Mouse (Mus musculus) ES-CJ7 (cell line): ENCODE data around the gene Prx.

Source experiments
- DNase-seq: peaks from one replicate; pipeline ENCODE4 v3.0.0; 2011; ENCODE audit warnings: low read depth, low spot score

Prx gene

GRCm38 (mm10) chr7:27483860-27484259 lies 15.3 kb upstream of the Prx start:
- DNase-seq = peak; percentile 50

DNA sequence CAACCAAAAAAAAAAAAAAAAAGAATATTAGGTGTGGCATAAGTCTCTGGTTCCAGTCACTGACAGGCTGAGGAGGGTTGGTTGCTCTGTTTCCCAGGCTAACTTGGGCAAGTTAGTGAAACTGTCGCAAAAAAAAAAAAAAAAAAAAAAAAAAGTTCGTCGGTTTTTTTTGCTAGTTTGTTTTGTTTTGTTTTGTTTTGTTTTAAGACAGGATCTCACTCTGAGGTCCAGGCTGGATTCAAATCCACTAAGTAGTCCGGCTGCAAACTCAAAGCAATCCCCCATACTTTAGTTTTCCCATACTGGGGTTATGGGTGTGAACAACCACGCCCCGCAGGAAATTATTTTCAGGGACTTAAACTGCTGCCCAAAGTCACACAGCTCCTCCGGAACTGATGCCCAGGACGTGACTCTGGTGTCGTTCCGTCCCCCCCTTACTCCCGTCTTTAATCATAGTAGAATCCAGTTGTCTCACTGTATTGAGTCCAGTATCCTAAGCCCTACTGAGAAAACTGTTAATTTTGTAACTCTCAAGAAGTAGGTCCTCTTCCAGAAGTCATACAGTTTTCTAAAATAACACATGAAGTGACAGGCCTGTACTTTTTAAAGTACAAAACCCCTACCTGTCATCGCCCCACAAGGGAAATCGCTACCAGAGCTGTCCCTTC lies 12.9 kb upstream of the Prx start:
- no peak for DNase-seq

DNA sequence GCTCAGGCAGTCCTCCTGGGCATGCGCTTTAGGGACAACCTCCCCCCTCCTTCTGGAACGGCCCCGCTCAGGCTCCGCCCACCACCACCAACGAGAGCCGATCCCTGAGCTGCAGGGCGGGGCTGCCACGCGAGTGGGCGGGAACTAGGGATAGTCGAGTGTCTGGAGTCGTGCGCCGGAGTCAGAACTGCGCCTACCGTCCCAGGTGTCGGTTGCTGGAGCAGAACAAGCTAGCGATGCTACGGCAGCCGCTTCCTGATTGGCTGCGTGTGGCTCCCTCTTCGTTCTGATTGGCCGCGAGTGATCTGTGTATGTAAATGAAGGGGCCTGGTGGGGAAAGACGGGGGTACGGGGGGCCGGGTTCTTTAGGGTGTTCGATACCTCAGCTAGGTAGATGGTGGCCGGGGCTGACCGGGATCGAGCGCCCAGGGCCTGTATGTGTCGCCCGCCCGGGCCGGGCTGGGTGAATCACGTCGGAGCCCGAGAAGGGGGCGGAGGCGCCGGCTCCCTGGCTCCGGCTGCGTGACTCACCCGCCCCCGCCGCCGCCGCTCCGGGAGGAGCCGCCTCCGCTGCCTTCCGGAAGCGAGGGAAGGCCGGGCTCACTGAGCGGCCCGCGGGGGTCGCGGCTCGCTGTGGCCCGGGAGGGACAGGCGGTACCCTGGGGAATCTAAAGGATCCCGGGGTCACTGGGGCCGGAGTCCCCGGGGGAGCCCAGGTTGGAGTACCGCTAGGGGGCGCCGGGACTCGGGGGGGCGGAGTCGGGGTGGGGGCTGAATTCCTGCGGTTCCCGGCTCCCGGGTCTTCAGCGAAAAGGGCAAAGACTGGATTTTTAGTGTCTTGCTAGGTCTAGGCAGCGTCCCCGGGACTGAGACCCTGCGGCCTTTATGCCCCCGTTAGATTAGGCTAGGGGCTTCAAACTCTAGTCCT lies 12.1 kb upstream of the Prx start, which contains the start of gene Sertad1:
Gene Sertad1, plus strand, starts transcription at position 141 of the 928 bp plus-strand sequence.
- DNase-seq = peak; percentile 100

DNA sequence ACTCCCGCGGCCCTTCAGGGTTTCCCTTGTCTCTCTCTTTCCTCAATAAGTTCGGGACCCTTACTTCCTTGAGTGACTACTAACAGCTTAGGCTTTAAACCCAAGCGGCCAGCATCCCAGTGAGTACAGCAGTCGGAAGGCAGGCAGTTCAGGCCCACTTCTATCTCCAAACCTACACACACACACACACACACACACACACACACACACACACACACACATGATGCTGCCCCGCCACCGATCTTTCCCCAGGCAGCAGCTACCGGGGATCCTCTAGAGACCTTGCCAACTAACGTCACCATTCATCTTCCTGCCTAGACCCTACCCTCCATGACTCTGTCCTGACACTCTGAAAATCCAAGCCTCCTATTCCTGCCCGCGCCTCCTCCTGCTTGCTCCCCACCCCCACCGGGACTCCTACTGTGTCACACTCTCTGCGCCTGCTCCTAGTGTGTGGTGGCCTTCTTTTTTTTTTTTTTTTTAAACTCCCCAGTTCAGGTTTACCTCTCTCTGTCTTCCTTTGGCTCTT lies 11.3 kb upstream of the Prx start:
- peak; percentile 70 for DNase-seq

DNA sequence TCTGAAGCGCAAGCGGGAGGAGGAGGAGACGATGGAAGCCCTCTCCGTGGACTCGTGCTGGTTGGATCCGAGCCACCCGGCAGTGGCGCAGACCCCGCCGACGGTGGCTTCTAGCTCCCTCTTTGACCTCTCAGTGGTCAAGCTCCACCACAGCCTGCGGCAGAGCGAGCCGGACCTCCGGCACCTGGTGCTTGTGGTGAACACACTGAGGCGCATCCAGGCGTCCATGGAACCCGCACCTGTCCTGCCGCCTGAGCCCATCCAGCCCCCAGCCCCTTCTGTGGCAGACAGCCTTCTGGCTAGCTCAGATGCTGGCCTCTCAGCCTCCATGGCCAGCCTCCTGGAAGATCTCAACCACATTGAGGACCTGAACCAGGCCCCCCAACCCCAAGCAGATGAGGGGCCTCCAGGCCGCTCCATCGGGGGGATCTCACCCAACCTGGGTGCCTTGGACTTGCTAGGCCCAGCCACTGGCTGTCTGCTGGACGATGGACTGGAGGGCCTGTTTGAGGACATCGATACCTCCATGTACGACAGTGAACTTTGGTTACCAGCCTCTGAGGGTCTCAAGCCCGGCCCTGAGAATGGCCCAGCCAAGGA lies 9.8 kb upstream of the Prx start:
- DNase-seq = no peak

DNA sequence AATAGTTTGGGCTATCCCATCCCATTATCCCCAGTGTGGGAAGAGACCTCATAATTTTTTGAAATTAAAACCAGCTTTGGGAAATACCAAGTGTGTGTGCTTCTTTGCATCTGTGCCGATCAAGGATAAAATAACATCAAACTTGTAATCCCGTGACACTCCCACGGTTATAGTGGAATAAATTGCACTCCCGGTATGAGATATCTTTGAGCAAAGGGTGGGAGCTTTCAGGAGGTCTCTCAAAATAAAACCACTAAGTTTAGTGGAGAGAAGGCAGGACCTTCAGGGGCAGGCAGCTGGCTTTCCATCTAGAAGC lies 8.9 kb upstream of the Prx start:
- no peak for DNase-seq

DNA sequence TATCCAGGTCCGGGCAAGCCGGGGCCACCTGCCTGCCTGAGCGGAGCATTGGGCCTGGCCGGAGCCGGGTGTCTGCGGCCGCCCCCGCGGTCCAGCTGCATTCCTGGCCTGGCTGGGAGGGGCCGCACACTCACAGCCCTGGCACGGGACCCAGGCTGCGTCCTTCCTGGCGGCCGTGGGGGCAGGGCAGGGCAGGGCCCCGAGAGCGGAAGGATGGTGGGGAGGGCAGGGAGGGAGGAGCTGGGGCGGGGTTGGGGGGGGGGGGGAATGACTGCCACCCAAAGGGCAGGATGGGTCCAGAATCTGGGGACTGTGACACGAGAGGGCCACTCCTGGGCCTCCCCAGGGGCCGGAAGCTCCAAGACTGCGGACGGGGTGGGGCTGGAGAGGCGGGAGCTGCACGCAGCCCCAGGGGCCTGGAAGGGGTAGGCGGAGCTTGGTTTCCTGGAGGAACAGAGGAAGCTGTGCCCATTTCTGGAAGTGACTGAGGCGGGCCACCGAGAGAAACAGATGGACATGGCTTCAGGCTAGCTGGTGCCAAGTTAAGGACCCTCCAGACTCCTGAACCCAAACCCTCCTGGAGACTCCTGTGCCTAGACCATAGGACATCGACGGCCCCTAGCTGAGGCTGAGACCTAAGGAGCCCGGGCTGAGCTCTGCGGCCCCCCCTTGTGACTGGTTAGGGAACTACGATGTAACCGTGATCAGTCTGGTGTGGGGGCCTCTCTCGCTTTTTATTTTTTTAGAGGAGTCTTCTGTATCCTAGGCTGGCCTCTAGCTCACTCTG lies 8.4 kb upstream of the Prx start:
- DNase-seq = peak; percentile 87

DNA sequence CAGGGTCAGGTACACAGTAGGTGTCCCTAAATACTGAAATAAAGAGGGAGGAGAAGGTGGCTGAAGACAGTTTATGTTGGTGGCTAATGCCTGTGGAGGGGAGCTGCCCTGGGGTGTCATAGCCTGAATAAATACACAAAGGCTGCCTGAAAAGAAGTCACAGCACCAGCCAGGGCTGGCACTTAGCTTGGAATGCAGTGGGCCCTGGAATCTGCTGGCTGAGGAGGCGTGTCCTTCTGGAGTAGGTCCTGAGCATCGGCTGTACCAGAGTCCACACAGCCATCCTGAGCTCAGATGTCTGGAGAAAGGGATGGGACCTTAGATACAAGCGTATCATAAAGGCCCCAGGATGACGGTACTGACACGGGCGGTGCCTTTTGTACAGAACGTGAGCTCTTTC lies 7.3 kb upstream of the Prx start:
- peak; percentile 59 for DNase-seq

GRCm38 (mm10) chr7:27493022-27493421 lies 6.1 kb upstream of the Prx start:
- no peak for DNase-seq

- no peak for DNase-seq
Measured at GRCm38 (mm10) chr7:27493450-27493849, 5.7 kb upstream of the Prx start.

- DNase-seq = peak; percentile 82
Measured at GRCm38 (mm10) chr7:27494659-27495367, 4.3 kb upstream of the Prx start.

DNA sequence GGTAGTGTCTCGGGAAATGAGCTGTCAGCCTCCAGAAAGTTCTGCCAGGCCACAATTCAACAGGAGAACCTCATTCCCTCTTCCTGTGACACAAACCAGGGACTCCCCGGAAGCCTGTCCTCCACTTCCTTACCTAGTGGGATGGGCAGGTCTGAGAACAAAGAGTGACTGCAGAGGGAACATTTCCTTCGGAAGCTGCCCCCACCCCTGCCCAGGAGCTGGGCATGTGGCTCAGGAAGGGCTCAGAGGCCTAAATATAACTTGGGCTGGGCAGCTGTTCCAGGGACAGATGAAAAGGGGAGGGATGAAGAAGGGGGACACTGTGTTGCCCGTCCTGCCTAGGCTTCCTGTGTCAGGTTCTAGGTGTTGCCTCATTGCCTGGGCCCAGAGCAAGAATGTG lies 2.5 kb downstream of the Prx start:
- no peak for DNase-seq

DNA sequence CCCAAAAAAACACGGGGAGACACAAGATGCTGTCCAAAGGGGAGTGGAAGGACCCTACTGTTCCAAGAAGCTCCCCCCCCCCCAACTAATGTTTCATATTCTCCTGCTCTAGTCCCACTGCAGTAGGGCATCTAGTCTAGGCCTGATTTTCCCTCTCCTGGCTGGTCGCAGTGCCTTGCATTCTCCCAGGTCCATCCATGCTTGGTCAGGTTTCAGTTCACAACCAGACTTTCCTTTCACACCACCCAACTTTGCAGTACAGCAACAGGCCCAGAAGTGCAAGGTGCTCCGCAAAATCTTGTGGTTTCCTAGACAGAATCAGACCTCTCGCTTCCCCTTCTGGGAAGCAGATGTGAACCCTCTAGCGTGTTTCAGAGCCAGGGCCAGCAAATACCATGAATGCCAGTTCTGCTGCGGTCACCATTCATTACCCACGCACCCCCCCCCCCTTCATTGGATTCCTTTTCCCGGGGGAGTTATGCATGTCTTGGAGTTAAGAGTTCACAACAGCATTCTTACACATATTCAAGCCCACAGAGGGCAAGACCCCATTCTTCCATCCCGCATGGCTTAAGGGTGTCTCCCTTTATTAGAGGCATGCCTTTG lies 7.7 kb downstream of the Prx start:
- no peak for DNase-seq

DNA sequence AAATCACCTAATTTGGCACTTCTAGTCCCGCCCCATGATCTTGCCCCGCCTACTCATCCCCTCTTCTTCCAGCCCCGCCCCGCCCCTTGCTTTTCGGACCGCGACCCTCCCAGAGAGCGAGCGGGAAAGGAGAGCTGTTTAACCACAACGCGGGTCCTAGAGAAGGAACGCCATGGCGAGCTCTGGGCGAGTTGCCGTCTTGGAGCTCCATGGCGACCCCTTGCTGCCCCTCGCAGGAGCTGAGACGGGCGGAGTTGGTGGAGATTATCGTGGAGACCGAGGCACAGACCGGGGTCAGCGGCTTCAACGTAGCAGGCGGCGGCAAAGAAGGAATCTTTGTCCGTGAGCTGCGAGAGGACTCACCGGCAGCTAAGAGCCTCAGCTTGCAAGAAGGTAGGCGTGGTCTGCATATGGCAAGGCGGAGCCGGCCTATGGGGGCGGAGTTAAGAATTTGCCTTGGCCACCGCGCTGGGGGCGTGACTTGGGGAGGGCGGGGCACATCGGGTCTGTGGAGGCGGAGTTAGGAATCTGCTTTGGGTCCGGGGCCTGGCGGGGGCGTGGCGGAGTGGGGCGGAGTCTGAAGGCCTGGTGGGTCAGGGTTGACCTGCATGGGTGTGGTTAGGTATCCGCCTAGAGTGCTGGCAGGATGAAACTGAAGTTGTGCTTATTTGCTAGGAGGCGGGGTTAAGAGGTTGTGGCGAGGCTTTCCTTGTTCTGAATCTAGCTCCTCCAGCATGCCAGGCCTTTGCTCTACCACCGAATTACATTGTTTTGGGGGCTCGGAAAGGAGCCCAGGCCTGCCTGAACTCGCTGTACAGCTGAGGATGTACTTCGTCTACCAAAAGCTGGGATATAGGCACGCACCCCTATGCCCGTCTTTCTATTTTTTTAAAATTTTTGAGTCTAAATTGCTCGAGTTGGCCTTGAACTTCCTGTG lies 8.9 kb downstream of the Prx start:
- peak; percentile 99 for DNase-seq

DNA sequence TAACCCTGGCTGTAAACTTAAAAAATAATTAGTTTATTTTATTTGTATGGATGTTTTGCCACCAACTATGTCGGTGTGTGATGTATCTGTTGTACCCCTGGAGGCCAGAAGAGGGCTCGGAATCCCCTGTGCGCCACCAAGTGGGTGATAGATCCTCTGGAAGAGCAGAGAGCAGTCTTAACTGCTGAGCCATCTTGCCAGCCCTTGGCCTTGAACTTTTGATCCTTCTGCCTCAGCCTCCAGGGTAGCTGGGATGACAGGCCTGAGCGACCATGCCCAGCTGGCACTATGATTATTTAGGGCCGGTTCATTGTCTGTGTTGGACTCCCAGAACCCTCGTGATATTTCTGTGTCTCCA lies 9.5 kb downstream of the Prx start:
- DNase-seq = peak; percentile 91

DNA sequence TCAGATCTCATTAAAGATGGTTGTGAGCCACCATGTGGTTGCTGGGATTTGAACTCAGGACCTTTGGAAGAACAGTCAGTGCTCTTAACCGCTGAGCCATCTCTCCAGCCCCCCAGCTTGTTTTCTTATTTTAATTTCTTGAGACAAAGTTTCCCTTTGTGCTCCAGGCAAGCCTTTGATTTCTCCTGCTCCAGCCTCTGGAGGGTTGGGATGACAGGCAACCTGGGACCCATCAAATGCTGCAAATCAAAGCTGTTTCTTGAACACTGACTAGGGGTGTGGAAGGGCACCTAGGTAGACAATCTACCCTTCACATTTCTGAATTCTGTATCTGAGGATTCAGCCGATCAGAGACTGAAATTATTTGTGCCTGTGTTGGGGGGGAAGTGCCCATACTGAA lies 11.7 kb downstream of the Prx start:
- peak; percentile 63 for DNase-seq

DNA sequence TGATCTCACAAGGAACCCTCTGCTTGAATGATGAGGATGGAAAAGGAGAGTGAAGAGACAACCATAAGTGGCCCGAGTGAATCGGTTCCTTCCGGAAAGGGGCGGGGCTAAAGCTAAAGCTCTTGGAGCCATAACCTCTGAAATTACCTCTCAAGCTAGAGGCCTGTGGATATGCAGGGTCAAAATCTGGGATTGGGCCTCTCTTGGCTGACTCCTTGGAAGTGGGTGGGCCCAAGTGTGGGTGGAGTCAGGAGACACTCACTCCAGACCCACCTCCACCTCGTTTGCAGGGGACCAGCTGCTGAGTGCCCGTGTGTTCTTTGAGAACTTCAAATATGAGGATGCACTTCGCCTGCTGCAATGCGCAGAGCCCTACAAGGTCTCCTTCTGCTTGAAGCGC lies 15.8 kb downstream of the Prx start:
- peak; percentile 48 for DNase-seq

GRCm38 (mm10) chr7:27518314-27518713 lies 19.2 kb downstream of the Prx start:
- DNase-seq = no peak

- peak; percentile 72 for DNase-seq
Measured at GRCm38 (mm10) chr7:27520104-27520503, 21.0 kb downstream of the Prx start.

GRCm38 (mm10) chr7:27520599-27520998 lies 21.5 kb downstream of the Prx start:
- DNase-seq = no peak
